Mouse (Mus musculus) G1E (cell line): ENCODE measurements around the gene Ctdspl.

Experiments used
- CTCF ChIP-seq: IDR thresholded peaks from 2 replicates; pipeline ENCODE4 v1.5.1; 2012; ENCODE audit warnings: low read depth, low read length, inconsistent platforms, mixed read lengths
- GATA1 ChIP-seq: IDR thresholded peaks from 2 replicates; pipeline ENCODE4 v1.6.1; 2012; ENCODE audit warnings: borderline replicate concordance, low read length, inconsistent platforms, mixed read lengths

DNA sequence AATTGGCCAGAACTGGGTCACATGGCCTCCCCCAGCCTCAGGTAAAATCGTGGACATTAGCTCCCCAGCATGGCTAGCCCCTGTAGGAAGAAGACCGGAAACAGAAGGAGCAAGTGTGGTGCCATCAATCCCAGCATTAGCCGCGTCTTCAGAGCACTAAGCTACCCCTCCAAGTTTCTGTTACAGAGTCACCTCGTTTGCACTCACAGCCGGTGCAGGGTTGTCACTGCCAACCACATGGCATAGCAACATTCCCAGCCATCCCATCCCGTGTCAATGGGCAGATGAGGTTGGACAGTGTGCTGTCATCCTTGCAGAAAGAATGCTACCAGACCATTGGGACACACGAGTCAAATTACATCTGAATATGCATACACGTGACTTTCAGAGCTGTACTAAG, 4.4 kb downstream of the Ctdspl start:
- TF ChIP-seq CTCF (no peak), GATA1 (no peak)
